Mouse (Mus musculus): ENCODE data around the gene Fbxw24. TPM values are rescaled to one million over a fixed set of nuclear protein-coding genes. Genes with fewer than 3 reads are reported as not detected.

Gene Fbxw24
- polyA plus RNA-seq, 1 experiment from 2014 or later = not detected

Other genes starting within 250 kb of the Fbxw24 start
- not detected in 2 replicates for gene Fbxw22, start 221.8 kb downstream of the Fbxw24 start, polyA plus RNA-seq (2014; fragmentation: Nextera tagmentation; extraction: Ambion mirVana)
- not detected in 2 replicates for gene Fbxw16, start 176.9 kb downstream of the Fbxw24 start, polyA plus RNA-seq (2014; fragmentation: Nextera tagmentation; extraction: Ambion mirVana)
- gene Fbxw19, start 130.2 kb downstream of the Fbxw24 start, polyA plus RNA-seq (2014; fragmentation: Nextera tagmentation; extraction: Ambion mirVana) = not detected in 2 replicates
- gene Fbxw15, start 57.8 kb downstream of the Fbxw24 start, polyA plus RNA-seq (2014; fragmentation: Nextera tagmentation; extraction: Ambion mirVana) = not detected in 2 replicates
- gene Fbxw25, start 38.6 kb upstream of the Fbxw24 start, polyA plus RNA-seq (2014; fragmentation: Nextera tagmentation; extraction: Ambion mirVana) = not detected in 2 replicates
- gene Fbxw18, start 76.6 kb upstream of the Fbxw24 start, polyA plus RNA-seq (2014; fragmentation: Nextera tagmentation; extraction: Ambion mirVana) = not detected in 2 replicates
- gene Fbxw26, start 120.0 kb upstream of the Fbxw24 start, polyA plus RNA-seq (2014; fragmentation: Nextera tagmentation; extraction: Ambion mirVana) = not detected in 2 replicates
- not detected in 2 replicates for gene Fbxw27, start 164.6 kb upstream of the Fbxw24 start, polyA plus RNA-seq (2014; fragmentation: Nextera tagmentation; extraction: Ambion mirVana)
- gene Spink8, start 186.2 kb upstream of the Fbxw24 start, polyA plus RNA-seq (2014; fragmentation: Nextera tagmentation; extraction: Ambion mirVana) = not detected in 2 replicates
- 62.5 and 63.7 TPM in 2 replicates for gene Nme6, start 206.7 kb upstream of the Fbxw24 start, polyA plus RNA-seq (2014; fragmentation: Nextera tagmentation; extraction: Ambion mirVana)
- 0.75 and 0.76 TPM in 2 replicates for gene Camp, start 223.6 kb upstream of the Fbxw24 start, polyA plus RNA-seq (2014; fragmentation: Nextera tagmentation; extraction: Ambion mirVana)
- 8.6 and 12.5 TPM in 2 replicates for gene Cdc25a, start 249.5 kb upstream of the Fbxw24 start, polyA plus RNA-seq (2014; fragmentation: Nextera tagmentation; extraction: Ambion mirVana)

All from neural tube, embryonic 14.5 days (tissue).